Mouse (Mus musculus): ENCODE results near the gene Epb41l3.

Epb41l3 gene

GRCm38 (mm10) chr17:69237172-69237571 is 161.7 kb downstream of the Epb41l3 start:
- DNase-seq (ENCODE audit: low spot score): no peak

- DNase-seq (ENCODE audit: low spot score): no peak
These were observed 163.4 kb downstream of the Epb41l3 start for GRCm38 (mm10) chr17:69238810-69239373.

- no peak for DNase-seq (ENCODE audit: low spot score)
These were observed 163.9 kb downstream of the Epb41l3 start for GRCm38 (mm10) chr17:69239423-69239822.

DNA sequence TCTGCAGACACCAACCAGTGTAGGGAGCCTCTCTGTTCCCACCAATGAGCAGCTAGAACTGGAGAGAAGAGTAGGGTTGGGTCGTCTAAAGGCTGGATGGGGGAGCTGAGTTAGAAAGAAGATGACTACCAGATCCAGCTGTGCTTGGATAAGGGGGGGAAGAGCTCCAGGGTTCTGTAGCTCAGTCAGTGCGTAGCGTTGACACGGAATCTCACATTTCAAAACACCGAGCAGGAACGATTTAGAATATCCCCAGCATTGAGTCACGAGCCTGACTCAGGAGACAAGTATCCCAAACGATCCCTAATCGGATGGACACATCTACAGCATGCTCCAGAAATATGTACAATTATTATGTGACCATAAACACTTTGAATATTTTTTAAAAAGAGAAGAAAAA is 180.4 kb downstream of the Epb41l3 start:
- DNase-seq (ENCODE audit: low spot score): no peak

DNA sequence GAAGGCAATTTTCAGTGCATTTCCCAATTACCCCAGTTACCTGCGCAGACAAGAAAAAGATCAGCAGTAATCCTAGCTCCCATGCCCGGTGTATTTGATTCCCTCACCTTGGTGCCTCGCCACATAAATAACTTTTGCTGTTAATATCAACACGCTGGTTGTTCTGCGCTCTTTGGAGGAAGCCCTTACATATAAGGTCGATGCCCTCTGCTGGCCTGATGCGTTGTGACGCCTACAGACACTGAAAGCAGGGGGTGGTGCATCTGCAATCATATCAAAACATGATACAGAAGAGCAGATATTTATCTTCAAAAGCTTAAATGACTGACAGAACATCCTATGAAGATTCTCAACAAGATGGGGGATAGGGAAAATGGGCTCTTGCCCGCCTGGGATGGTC is 181.0 kb downstream of the Epb41l3 start:
- no peak for DNase-seq (ENCODE audit: low spot score)

GRCm38 (mm10) chr17:69263810-69264565 is 188.5 kb downstream of the Epb41l3 start:
- DNase-seq (ENCODE audit: low spot score): no peak

DNA sequence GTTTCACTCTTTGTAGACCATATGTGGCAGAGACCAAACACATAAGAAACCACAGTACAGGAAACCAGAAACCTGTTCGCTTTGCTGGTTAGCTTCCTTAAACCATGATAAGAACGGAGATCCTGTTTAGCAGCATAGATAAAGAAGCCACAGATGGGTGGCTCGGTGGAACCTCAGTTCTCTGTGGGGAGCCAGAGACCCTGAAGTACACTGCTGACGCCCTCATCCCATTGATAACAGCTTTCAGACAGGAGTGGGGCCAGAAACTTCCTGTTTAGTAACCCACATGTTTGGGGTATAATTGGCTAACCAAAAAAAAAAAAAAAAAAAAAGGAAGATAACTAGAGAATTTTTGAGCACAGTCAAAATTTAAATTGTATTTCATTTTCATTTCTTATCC is 189.7 kb downstream of the Epb41l3 start:
- DNase-seq (ENCODE audit: low spot score): no peak

- no peak for DNase-seq (ENCODE audit: low spot score)
These were observed 190.4 kb downstream of the Epb41l3 start for GRCm38 (mm10) chr17:69265759-69266463.

- DNase-seq (ENCODE audit: low spot score): no peak
These were observed 191.5 kb downstream of the Epb41l3 start for GRCm38 (mm10) chr17:69266936-69267335.

DNA sequence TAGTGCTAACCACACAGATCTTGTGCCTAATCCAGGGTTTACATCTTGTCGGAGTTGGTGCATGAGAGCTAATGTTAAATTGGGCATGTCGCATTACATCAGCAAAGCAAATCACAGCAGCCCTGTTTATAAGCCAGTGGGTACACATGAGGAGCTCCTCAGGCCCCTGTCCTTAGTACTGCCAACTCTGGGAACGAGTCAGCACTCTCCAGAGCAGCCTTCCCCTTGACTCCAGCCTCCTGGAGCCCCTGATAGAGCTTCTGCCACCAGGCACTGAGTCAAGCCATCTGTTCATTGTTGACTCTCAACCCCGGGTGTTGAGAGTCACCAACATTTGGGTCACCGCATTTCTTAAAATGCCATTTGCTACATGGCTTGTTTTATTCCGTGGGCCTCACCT is 192.0 kb downstream of the Epb41l3 start:
- no peak for DNase-seq (ENCODE audit: low spot score)

DNA sequence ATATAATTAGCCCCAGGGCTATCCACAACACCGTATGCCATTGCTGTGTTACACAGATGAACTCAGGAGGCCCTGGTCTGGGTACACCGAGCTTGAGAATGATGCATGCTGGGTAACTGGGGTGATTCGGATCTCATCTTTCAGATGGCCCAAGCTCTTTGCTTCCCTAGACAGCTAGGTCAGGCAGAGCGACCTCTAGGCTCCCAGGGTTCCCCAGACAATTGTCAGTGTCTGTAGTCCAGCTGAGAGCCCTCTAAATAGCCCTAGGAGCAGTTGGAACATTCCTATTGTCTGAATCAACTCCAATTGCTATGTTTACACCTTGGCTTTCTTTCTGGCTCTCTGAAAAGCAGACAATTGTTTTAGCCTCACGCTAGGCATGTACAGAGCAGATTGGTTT is 201.9 kb downstream of the Epb41l3 start:
- no peak for DNase-seq (ENCODE audit: low spot score)

DNA sequence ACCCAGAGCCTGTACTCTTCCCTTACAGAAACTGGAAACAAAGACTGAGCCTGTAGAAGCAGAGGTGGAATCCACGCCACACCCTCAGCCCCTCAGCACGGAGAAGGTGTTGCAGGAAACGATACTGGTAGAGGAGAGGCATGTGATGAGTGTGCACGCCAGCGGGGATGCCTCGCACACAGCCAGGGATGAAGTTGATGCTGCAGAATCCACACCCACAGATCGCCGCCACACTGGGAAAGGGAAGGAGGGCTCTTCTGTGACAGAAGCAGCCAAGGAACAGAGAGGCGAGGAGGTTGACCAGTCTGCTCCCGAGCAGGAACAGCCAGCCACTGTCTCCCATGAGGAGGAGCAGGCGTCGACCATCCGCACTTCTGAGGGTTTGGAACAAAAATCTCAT is 209.0 kb downstream of the Epb41l3 start:
- no peak for DNase-seq (ENCODE audit: low spot score)

GRCm38 (mm10) chr17:69288130-69288529 is 212.6 kb downstream of the Epb41l3 start:
- no peak for DNase-seq (ENCODE audit: low spot score)

GRCm38 (mm10) chr17:69290272-69290671 is 214.8 kb downstream of the Epb41l3 start:
- DNase-seq (ENCODE audit: low spot score): no peak

- no peak for DNase-seq (ENCODE audit: low spot score)
These were observed 226.1 kb downstream of the Epb41l3 start for GRCm38 (mm10) chr17:69301552-69301951.

DNA sequence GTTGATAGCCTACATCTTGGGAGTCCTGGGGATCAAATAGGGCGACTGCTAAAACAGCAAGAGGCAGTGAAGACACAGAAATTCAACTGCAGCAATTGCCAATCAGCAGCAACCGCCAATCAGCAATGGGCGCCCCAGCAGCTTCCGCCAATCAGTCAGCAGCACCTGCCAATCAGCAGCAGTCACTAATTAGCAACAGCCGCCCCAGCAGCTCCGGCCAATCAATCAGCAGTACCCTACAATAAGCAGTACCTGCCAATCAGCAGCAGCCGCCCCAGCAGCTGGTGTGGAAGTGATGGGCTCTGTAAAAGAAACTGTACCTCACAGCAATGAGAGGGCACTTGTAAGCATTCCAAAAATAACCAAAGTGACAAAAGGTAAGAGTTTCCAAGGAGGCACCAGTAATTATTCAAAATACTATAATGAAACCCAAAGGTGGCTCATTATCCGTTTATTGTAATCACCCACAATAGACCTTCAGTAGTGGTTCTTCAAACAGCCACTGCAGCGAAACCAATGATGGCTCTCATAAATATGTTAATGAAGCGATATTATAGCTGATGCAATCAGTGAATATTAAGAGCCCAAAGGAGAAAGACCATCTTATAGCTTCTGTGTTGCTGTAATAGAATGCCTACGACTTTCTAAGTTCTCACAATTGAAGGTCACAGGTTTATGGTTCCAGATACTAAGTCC is 228.2 kb downstream of the Epb41l3 start:
- no peak for DNase-seq (ENCODE audit: low spot score)

GRCm38 (mm10) chr17:69307636-69308035 is 232.2 kb downstream of the Epb41l3 start:
- DNase-seq (ENCODE audit: low spot score): no peak

DNA sequence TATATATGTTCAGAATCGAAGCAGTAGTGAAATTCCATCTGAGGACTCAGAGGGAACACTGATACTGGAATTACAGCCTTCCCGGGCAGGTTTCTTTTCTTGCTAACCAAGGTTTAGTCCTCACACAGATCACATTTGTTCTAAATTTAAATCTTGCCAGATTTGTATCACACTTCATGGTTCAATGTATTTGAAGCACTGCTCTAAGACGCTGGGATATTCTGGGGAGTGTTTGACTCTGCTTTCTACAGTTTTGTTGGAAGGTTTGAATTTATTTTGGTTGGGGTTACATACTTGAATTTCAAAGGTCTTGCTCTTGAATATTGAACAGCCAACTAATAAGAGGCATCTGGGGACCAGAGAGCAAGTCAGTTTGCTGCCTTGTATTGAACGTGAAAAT is 234.4 kb downstream of the Epb41l3 start:
- no peak for DNase-seq (ENCODE audit: low spot score)

GRCm38 (mm10) chr17:69320496-69320895 is 245.0 kb downstream of the Epb41l3 start:
- no peak for DNase-seq (ENCODE audit: low spot score)

DNA sequence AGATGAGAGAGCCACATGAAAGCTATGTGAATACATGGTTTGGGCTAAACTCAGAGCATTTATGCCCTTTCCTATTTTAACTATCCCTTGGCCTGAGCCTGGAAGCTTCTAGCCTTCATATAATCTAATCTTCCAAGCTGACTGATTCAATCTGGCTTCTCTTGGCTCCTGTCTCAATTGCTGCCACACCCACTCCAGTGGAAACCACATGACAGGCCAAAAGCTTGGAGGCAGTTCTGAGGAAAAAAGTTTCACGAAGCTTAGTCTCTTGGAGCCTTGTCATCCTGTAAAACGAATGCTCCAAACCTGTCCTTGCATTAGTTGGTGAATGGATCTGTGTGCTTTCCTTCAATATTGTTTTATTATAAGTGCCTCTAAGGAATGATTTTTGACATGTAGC is 247.2 kb downstream of the Epb41l3 start:
- no peak for DNase-seq (ENCODE audit: low spot score)

All from MN1 (cell line).